Mouse (Mus musculus) activated CD4-positive, CD25-positive, alpha-beta regulatory T cell, adult 9 weeks (primary cell): ENCODE measurements around the gene Gm5105. TPM values are rescaled to one million over a fixed set of nuclear protein-coding genes. Genes with fewer than 3 reads are reported as not detected.

Source experiments
- polyA plus RNA-seq: library from polyadenylated mRNA; unstranded; fragments of 100-300 nt; shearing (Covaris generic); gene quantifications from one replicate; pipeline ENCODE4 v1.2.1, GENCODE M21; 2017

Gene Gm5105
- polyA plus RNA-seq = not detected

DNA sequence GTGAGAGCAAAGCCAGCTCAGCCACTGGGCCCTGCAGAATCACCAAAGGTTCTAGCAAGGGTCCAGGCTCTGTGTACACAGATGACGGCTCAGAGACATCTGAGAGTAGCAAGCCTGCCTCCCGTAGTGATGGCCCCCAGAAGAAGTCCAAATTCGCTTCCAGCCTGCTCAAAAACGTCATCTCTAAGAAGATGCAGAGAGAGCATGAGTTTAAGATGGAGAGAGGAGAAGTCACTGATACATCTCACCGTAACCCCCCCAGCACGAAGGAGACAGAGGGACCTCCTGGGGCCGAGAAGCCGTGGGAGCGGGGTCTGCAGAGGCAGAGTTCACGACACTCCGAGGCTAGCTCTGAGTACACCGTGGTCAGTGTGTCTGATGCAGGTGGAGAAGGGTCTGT lies at the start of gene Gm5105:
TSS of gene Gm5105 (minus strand) at position 101 of the 400 bp plus-strand sequence.

DNA sequence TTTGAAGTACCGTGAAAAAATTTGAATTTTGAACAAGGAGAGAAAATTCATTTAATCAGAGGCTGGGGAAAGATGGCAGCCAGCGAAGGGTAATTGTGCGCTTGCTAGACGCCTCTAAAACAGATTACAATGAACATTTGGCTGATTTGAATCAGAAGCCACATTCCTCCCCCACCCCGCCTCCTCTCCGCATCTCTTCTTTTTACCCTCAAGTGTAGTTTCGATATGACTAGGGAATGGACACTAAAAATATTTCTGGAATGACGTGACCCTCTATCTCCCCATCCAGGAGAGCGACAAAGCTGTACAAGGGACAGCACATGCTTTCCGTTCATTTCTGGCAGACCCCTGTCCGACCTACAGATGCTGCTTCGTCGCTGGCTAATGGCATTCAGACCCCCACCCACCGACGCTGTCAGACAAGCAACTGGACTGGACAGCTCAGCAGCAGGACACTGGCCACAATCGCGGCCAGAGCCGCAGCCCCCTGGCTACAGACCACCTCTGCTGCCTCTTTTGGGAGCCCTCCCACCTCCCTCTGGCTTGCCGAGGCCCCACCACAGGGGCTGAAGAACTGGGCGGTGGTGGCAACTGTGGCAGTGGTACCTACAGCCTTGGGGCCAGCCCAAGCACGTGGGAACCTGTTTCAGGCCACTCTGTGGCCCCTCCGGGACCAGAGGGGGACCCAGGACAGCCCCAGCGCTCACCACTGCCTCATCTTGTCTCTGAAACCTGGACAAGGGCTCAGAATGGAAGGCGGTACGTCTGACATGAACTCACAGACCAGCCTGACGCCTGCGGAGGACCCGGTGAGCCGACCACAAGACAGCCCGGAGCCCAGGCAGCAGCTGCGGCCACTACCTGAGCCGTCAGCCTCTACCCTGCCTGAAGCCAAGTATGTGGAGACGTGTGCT lies 2.2 kb downstream of the Gm5105 start, which contains the start of gene 1110002E22Rik:
TSS of gene 1110002E22Rik (plus strand) at position 321 of the 914 bp plus-strand sequence.

Other genes starting within 250 kb of the Gm5105 start
- gene H2afz, start 202.9 kb downstream of the Gm5105 start, polyA plus RNA-seq = 1,293 TPM
- gene Dnajb14, start 199.7 kb downstream of the Gm5105 start, polyA plus RNA-seq = 4.1 TPM
- 82.3 TPM for gene Lamtor3, start 148.9 kb downstream of the Gm5105 start, polyA plus RNA-seq
- gene Dapp1, start 85.8 kb downstream of the Gm5105 start, polyA plus RNA-seq = 110 TPM
- gene 1110002E22Rik, start 2.3 kb downstream of the Gm5105 start, polyA plus RNA-seq = not detected
- gene Trmt10a, start 76.1 kb upstream of the Gm5105 start, polyA plus RNA-seq = 7.8 TPM
- 4.8 TPM for gene Mttp, start 77.6 kb upstream of the Gm5105 start, polyA plus RNA-seq
- not detected for gene 4930579F01Rik, start 126.4 kb upstream of the Gm5105 start, polyA plus RNA-seq
- gene Adh7, start 150.4 kb upstream of the Gm5105 start, polyA plus RNA-seq = 0.31 TPM
- gene Adh1, start 193.6 kb upstream of the Gm5105 start, polyA plus RNA-seq = 2.4 TPM
- gene Adh6a, start 245.9 kb upstream of the Gm5105 start, polyA plus RNA-seq = not detected